Mouse (Mus musculus) urinary bladder, postnatal 0 days (tissue): ENCODE results near the gene Snx3. TPM values are rescaled to one million over a fixed set of nuclear protein-coding genes. Genes with fewer than 3 reads are reported as not detected.

Source experiments
- polyA plus RNA-seq: library from polyadenylated mRNA; unstranded; fragments of >200 nt; fragmentation: Nextera tagmentation; extraction: Ambion mirVana; gene quantifications from 2 replicates; pipeline ENCODE4 v1.2.1, GENCODE M21; 2015

Snx3 gene
- polyA plus RNA-seq, result 261 and 285 TPM in 2 replicates

GRCm38 (mm10) chr10:42501775-42502348 is at the start of gene Snx3:
TSS of gene Snx3 (plus strand) at chr10:42502030.

GRCm38 (mm10) chr10:42478341-42478720 is 23.5 kb upstream of the Snx3 start, which contains the start of gene Afg1l:
TSS of gene Afg1l (minus strand) at chr10:42478565.

DNA sequence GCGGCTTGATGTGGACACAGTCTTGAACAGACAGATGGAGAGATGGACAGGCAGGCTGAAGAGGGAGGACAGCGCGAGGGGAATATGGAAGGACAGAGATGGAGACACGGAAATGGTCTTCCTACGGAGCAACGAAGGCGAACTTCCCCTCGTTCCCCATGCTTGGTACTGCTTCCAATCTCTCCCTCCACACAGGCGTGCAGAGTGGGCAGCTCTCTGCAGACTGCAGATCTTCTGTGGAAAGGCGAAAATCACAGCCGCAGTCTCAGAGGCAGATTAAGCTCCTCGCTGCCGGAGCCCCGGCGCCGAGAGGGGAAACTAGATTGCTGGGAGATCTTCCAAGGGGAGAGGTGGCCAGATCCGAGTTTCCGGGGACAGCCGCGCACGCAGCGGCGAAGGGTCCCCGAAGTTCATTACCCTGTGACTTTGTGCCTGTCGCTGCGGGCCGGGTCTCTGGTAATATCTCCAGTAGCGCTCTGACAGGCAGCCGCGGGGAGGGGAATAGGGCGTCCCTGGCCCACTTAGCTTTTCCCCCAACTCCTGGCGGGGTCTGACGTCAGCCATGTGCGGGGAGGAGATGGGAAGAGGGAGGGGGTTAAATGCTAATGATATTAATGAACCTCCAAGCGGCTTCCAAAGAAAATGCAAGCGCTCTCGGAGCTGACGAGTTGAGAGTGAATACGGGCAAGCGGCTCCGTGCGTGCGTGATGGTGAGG is 81.5 kb downstream of the Snx3 start, which contains the start of the genes Nr2e1 and Ostm1:
Gene Nr2e1, minus strand, starts transcription at position 476 of the 716 bp plus-strand sequence.
Gene Ostm1, plus strand, starts transcription at position 666 of the 716 bp plus-strand sequence.

Other genes with a start within 250 kb of the Snx3 start
- 4.9 and 5.0 TPM in 2 replicates for gene Foxo3, start 225.3 kb upstream of the Snx3 start, polyA plus RNA-seq
- gene Afg1l, start 23.5 kb upstream of the Snx3 start, polyA plus RNA-seq, result 5.0 and 5.3 TPM in 2 replicates
- not detected in 2 replicates for gene Nr2e1, start 81.6 kb downstream of the Snx3 start, polyA plus RNA-seq
- 16.7 and 17.7 TPM in 2 replicates for gene Ostm1, start 81.8 kb downstream of the Snx3 start, polyA plus RNA-seq